Mouse (Mus musculus) heart, postnatal 0 days (tissue): ENCODE measurements around the gene Prkcz.

Source experiments
- CTCF ChIP-seq: IDR thresholded peaks from 2 replicates; pipeline ENCODE4 v1.5.1; 2016; ENCODE audit warnings: antibody characterized with exemption, control low read depth, low read depth
- EP300 ChIP-seq: IDR thresholded peaks from 2 replicates; pipeline ENCODE4 v1.6.1; 2016; ENCODE audit warnings: antibody characterized with exemption, low read depth

DNA sequence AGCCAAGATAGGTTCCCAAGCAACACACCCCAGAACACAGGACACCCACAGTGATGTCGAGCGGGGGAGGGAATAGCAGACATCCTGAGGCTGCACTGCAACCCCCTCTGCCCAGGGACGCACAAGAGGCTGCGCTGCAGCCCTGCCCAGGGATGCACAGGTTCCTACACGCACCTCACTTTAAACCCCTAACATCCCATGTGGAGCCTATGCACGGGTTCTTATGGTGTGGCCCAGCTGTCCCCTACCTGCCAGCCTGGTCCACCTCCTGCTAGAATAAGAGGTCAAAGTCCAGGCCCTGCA is 147.5 kb downstream of the Prkcz start:
- no peak for TF ChIP-seq EP300
- no peak for TF ChIP-seq CTCF
